Mouse (Mus musculus) E14TG2a.4 (cell line): ENCODE results near the gene Chst5.
"Not testable (repeated sequence)": the region's sequence is repeated elsewhere in the genome, so short reads cannot be mapped to it uniquely, and the experiment has no call there.

Experiments used
- CTCF ChIP-seq: conservative IDR thresholded peaks from 2 replicates; pipeline ENCODE4 v1.5.1; 2014; ENCODE audit warnings: low read length
- NANOG ChIP-seq: IDR thresholded peaks from 2 replicates; pipeline ENCODE4 v1.6.1; 2014; ENCODE audit warnings: borderline replicate concordance, low read length, mixed read lengths
- POU5F1 ChIP-seq: IDR thresholded peaks from 2 replicates; pipeline ENCODE4 v1.6.1; 2014; ENCODE audit warnings: low read length, borderline replicate concordance

DNA sequence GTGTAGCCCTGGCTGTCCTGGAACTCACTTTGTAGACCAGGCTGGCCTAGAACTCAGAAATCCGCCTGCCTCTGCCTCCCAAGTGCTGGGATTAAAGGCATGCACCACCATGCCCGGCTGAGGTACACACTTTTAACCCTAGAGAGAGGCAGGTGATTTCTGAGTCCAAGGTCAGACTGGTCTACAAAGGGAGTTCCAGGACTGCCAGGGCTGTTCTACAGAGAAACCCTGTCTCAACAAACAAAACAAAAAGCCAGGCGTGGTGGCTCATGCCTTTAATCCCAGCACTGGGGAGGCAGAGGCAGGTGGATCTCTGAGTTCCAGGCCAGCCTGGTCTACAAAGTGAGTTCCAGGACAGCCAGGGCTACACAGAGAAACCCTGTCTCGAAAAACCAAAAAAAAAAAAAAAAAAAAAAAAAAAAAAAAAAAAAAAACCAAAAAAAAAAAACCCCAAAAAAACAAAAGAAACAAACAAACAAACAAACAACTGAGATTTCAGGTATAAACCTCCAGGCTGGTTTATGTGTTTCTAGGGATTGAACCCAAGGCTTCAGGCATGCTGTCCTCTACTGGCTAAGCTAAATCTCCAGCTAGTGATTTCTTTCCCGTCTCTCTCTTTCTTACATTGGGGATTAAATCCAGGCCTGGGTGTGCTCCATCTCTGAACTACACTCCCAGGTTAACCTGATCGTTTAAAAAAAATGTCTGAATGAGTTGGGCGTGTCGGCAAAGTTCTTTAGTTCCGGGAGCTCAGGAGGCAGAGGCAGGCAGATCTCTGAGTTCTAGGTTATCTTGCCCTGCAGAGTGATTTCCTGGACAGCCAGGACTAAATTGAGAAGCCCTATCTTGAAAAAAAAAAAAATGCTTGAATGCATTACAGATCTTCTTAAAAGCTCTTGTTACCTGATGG lies 28.1 kb upstream of the Chst5 start:
- not testable (repeated sequence) for TF ChIP-seq CTCF, POU5F1, NANOG
